Mouse (Mus musculus) right cerebral cortex, postnatal 10 days (tissue): Measurements from ENCODE around the gene Gm27029.
"Not testable (repeated sequence)": the region's sequence is repeated elsewhere in the genome, so short reads cannot be mapped to it uniquely, and the experiment has no call there.

Source experiments
- DNase-seq, 2 experiments: peaks; one replicate each; pipeline ENCODE4 v3.0.0; 2021; ENCODE audit warnings: low spot score in 2 of 2

The Gm27029 gene

GRCm38 (mm10) chr11:101424105-101424851 lies at the start of gene Gm27029:
Gm27029 (minus strand) TSS chr11:101424796.
- DNase-seq = peak in 1 of 2 experiments; percentile 57

- DNase-seq = no peak
Measured at GRCm38 (mm10) chr11:101474298-101474697, 49.7 kb upstream of the Gm27029 start.

- not testable (repeated sequence) for DNase-seq
Measured at GRCm38 (mm10) chr11:101473686-101474085, 49.1 kb upstream of the Gm27029 start.

- peak; percentile 72 to 79 for DNase-seq
Measured at GRCm38 (mm10) chr11:101472336-101472735, 47.7 kb upstream of the Gm27029 start.

- no peak for DNase-seq
Measured at GRCm38 (mm10) chr11:101471926-101472325, 47.3 kb upstream of the Gm27029 start.

- no peak for DNase-seq
Measured at GRCm38 (mm10) chr11:101470206-101470605, 45.6 kb upstream of the Gm27029 start.

GRCm38 (mm10) chr11:101469155-101469554 lies 44.6 kb upstream of the Gm27029 start:
- DNase-seq = no peak

GRCm38 (mm10) chr11:101468731-101469130 lies 44.1 kb upstream of the Gm27029 start:
- no peak for DNase-seq

GRCm38 (mm10) chr11:101468263-101468688 lies 43.7 kb upstream of the Gm27029 start:
- no peak for DNase-seq

GRCm38 (mm10) chr11:101467477-101468262 lies 43.1 kb upstream of the Gm27029 start:
- peak; percentile 74 to 82 for DNase-seq

- not testable (repeated sequence) for DNase-seq
Measured at GRCm38 (mm10) chr11:101466552-101466950, 42.0 kb upstream of the Gm27029 start.

- DNase-seq = peak; percentile 78 to 81
Measured at GRCm38 (mm10) chr11:101465869-101466551, 41.4 kb upstream of the Gm27029 start, which contains the start of gene Vat1. Vat1 (minus strand) TSS chr11:101466230.

GRCm38 (mm10) chr11:101465101-101465868 lies 40.7 kb upstream of the Gm27029 start:
- peak; percentile 60 to 72 for DNase-seq

GRCm38 (mm10) chr11:101464211-101465100 lies 39.9 kb upstream of the Gm27029 start, which contains the start of gene Rnd2:
Rnd2 (plus strand) TSS chr11:101464999.
- no peak for DNase-seq

GRCm38 (mm10) chr11:101462583-101463440 lies 38.2 kb upstream of the Gm27029 start:
- no peak for DNase-seq

- no peak for DNase-seq
Measured at GRCm38 (mm10) chr11:101462141-101462540, 37.5 kb upstream of the Gm27029 start.

- DNase-seq = no peak
Measured at GRCm38 (mm10) chr11:101460321-101460720, 35.7 kb upstream of the Gm27029 start.

- DNase-seq = no peak
Measured at GRCm38 (mm10) chr11:101459716-101460115, 35.1 kb upstream of the Gm27029 start.

- no peak for DNase-seq
Measured at GRCm38 (mm10) chr11:101458217-101458616, 33.6 kb upstream of the Gm27029 start.
